Mouse (Mus musculus): ENCODE results near the gene Cnp.
"Not testable (repeated sequence)": the region's sequence is repeated elsewhere in the genome, so short reads cannot be mapped to it uniquely, and the experiment has no call there.

Cnp gene

DNA sequence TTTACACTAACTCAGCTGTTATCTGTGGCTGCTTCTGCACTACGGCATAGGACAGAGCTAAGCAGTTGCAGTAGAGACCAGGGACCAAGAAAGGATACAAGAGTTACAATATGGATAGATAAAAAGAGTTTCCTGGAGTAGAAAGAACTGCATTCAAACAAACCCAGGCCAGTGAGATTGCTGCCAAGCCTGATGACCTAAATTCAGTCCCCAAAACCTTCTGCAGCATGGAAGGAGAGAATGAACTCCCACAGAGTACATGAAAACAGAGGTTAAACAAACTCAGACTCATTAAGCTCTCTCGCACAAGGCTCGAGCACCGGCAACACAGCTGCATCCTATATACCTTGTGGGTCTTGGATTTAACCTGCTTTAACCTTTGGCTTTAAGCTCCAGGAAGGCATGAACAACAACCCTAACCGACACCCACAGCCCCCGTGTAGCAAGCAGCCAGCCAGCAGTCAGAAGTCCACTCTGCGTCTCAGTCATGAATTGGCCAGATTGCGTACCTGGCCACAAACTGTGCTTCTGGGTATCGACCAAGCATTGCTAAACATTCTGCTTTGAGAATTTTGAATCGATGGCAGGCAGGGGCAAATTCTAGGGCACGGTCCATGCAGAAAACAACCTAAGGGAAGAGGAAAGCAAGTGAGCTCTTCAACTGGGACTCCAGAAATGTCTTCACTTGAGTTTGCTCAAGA lies 17.8 kb downstream of the Cnp start:
- no peak for DNase-seq

DNA sequence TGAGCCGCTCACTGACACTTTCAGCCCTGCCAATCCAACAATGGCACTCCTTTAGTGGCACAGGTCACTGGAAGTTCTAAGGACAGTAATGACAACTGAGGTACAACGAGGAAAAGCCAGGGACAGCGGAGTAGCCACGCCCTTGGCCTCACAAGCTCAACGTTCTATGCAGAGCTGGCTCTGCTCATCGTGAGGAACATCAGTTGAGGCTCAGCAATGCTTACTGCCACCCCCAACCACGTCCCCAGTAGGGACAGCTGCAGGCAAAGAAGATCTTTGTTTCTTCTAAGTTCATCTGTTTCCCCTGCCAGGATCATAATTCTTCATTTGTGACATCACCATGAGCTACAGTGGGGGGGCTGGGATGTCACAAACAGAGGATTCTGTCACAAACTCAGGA lies 19.9 kb downstream of the Cnp start:
- DNase-seq = no peak

DNA sequence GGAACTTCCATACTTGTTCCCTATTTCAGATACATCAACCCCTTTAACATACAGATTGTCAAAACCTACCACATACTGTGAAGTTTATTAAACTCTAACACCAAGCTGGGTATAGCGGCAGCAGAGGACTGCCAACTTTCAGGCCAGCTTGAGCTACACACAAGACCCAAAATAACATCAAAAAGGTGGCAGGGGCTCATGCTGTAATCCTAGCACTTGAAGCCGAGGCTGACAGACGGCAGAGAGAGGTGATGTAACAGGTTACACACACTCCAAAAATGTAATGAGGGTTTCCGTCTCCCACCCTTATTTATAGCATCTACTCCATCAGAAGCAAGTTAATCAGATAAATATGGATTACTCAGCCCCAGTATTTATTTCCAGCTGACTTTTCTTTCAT lies 20.8 kb downstream of the Cnp start:
- no peak for DNase-seq

DNA sequence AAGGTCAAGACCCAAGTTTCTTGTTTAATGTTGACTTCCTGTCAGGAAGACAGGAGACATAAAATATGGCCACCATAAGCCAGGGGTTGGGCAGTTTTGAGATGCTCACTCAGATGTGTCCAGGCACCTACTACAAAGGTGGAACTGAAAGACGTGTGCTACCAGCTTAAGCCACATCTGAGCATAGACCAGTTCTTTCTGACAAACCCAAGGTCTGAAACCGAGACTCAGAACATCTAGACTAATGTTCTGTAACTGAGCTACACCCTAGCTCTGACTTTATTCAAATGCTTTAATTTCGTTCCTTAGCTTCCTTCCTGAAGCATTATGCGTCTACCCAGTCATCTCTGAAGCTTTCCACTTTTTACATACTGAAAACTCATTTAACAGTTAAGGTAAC lies 23.4 kb downstream of the Cnp start:
- DNase-seq = no peak

DNA sequence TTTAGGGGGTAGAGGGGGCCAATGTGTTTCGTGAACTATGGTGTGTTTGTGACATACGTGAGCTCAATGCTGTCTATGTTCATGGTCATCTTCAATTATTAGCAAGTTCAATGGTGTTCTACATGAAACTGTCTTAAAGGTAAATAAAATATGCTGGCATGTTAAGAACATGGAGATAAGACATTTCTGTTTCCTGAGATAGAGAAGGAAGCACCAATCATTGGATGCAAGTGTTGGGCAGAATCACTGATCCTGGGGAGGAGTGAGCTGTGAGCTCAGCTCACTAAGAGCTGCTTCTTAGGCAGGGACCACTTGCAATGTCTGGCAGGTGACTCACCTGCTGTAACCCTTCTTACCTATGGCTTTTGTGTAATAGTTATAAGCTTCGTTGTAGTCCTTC lies 26.7 kb downstream of the Cnp start:
- DNase-seq = no peak

DNA sequence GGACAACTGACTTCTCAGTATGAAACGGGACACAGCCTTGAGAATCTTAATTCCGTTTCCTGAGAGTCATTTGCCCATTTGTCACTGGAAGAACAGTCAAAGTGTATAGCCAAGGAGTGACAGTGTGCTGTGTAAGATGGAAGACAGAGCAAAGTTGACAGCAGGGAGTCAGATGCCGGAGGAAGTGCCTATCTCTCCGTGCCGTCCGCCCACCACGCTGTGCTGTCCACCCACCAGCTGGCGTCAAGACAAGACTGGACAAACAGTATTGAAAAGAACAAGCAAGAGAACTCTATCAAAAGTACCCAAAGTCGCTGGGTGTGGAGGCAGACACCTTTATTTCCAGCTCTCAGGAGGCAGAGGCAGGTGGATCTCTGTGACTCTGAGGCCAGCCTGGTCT lies 28.5 kb downstream of the Cnp start:
- DNase-seq = no peak

DNA sequence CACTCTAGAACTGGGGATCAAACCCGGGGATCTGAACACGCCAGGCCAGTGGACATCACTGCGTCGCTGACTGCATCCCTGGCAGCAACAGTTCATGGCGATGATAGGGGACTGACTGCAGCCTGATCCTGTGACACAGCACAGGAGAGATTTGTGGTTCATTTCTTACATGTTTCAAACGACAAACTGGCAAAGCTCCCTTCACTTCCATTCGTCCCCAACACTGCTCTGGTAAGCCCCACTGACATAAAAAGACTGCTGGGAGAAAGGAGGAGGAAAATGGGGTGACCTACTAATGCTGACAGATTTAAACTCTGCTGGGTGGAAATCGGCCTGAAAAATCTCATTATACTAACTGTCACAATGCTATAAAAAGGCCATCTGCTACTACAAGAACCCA lies 29.1 kb downstream of the Cnp start:
- DNase-seq = no peak

DNA sequence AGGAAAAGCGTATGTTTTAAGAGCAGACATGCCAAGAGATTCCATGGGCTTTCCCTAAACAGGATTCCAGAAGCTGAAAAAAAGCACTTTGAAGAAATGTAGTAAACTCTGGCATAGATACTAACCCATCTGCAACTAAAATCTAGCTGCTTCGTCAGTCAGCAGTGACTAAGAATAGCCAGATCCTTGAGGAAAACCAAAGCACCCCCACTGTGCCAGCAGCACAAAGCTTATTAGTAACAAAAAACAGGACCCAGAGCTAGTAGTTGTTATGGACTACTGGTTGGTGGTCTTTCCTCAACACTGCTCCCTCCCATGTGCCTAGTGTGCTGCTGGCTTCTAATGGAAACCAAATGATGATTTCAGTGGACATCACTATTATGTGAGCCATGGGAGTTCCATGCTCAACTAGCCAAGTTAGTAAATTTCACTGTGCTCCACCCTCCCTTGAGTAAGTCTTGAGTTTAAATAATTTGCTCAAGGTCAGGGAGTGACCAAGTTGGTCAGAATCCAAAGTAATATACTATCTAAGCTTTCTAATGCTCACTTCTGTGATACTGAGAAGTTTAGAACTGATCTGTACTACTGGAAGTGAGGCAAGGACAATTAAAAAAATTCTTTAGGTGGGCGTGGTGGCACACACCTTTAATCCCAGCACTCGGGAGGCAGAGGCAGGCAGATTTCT lies 29.8 kb downstream of the Cnp start:
- DNase-seq = no peak

DNA sequence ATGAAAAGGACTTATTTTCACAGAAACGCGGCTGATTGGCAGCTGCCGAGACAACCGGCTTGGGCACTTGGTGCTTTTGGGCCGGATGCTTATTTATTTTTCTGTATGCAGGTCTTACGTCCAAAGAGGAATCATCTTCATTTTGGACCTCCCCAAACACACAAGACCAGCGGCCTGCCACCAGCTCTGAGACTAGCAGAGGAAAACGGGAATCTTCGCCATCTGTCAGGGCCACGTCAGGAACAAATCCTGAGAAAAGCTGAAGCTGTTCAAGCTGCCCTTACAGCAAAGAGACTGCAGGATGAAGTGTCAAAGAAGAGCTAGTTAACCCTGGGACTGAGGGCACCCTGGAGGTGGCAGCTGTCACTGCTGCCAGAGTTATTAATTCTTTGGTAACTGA lies 30.7 kb downstream of the Cnp start:
- DNase-seq = no peak

DNA sequence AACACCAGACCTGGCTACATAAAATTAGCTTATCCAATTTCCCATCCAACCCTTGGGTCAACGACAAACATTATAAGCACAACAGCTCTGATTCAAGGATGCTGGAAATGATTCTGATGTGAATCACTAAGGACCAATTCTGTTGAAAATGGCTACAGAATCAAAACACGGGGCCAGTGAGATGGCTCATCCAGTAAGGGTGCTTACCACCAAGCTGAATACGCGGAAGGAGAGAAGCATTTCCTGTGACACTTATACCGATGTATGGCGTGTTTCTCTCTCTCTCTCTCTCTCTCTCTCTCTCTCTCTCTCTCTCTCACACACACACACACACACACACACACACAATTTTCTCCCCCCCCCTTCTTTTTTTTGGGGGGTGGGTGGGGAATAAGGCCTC lies 32.4 kb downstream of the Cnp start:
- DNase-seq = no peak

DNA sequence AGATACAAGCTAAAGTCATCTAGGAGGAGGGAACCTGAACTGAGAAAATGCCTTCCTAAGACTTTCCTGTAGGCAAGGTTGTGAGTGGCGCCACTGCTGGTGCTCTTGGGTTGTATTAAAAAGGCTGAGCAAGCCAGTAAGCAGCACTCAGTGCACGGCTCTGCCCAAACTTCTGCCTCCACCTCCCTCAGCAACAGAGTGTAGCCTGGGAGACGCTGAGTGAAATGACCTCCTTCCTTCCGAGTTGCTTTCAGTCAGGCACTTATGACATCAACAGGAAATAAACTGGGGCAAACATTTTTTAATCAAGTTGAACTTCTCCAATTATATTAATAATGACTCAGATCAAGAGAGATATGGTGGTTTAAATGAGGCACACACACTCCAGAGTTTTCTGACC lies 34.1 kb downstream of the Cnp start:
- no peak for DNase-seq

DNA sequence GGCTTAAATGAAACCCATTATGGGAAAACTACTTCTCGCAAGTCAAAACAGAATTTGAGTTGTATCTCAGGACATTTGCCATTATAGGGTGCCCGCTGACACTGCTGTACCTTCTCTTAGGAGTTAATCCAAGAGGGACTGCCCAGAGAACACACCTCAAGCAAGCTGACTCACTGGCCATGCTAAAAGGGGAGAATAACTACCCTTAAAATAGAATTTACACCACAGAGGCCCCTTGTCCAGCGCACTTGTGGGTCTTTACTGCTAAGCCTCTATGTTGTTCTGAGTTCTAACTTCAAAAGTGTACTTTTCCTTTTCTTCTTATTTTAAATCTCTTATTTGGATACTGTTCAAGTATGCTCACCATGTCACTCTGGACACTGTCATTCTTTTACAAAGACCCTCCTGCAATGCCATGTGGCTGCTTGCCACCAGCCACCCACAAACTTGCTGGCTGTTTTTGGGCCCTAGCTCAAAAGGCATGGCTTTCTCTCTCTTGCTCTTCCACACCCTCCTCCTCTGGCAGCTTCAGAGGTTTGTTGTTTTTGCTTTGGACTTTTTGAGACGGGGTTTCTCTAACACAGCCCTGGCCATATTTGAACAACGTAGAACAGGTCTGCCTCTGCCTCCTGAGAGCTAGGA lies 34.8 kb downstream of the Cnp start:
- no peak for DNase-seq

DNA sequence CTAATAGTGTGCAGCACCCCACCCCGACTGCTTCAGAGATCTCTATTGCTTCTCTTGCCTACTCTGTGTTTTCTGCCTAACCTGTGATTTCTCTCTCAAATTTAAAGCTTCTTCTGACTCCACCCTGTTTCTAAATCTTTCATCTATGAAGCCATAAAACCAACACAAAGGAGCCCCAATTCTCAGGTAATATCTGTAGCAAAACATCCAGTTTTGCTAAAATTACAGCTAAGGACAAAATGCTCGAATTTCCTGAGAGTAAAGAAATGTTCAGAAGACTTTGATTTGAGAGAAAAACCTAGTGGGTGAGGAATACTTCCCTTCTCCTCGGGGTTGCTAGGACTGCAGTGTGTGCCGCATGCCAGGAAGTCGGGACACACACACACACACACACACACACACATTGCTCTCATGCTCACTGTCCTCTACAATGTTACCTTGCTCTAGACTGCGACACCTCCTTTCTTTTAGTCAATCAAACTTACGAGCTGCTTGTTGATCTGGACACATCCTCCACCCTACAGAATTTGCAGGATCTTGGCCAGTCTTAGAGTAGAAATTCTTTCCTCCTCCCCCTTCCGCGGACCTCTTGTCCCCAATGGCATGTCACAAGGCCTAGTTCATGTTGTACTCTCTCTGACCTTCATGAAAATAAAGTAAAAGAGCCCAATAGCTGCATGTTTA lies 35.4 kb downstream of the Cnp start:
- no peak for DNase-seq

DNA sequence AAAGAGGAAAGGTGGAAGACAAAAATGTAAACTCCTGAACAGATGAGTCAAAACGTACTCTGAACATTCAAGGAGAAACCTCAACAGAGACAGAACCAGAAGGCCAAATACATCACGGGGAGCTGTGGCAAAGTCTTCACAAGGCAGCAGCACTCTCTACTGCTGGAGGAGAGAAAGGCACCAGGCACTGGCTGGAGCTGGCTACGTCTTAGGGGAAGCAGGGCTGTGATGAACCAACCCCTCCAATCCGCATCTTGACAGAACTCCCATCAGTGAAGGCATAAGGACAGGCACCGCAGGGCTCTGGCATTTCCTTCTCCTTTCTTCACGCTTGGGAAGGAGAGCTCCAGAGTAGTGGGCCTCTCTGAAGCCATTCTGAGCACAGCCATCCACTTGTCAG lies 36.9 kb downstream of the Cnp start:
- DNase-seq = no peak

DNA sequence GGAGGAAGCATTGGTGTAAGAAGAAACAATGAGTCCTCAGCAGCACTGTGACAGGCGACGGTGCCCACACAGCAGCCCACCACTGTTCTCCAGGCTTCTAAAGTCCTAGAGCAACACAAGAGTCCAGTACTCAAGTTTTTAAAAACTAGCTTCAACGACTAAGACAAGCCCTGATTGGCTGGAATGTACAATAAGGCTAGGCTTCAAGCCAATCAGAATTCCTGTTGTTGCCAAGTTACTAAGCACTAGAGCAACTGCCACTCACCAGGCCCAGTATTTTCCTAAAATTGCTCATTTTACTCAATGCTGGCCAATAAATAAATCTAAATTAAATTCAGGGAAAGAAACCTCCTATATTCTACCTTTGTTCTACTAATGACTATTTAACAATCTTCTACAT lies 38.5 kb downstream of the Cnp start:
- DNase-seq = no peak

DNA sequence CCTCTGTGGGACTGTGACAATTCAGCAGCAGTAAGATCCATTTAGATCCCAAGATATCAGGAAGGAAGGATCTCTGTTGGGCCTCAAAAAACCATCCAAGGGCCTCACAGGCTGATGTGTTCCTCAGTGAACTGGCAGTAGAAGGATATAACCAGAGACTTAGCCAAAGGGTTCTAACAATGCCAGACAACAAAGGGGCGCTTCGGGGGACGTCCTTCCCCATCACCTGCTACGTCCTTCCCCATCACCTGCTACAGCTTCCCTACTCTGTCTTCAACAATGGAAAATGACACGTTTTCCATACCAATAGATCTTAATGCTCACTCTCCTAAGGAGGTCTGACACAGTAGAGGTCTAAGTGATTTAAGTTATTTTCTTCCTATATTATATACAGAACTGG lies 41.6 kb downstream of the Cnp start:
- DNase-seq = no peak

DNA sequence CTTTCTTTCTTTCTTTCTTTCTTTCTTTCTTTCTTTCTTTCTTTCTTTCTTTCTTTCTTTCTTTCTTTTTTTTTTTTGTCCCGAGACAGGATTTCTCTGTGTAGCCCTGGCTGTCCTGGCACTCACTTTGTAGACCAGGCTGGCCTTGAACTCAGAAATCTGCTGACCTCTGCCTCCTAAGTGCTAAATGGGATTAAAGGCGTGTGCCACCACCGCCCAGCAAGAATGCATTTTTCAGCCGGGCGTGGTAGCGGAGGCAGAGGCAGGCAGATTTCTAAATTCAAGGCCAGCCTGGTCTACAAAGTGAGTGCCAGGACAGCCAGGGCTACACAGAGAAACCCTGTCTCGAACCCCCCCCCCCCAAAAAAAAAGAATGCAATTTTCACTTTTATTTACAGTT lies 42.1 kb downstream of the Cnp start:
- DNase-seq = not testable (repeated sequence)

DNA sequence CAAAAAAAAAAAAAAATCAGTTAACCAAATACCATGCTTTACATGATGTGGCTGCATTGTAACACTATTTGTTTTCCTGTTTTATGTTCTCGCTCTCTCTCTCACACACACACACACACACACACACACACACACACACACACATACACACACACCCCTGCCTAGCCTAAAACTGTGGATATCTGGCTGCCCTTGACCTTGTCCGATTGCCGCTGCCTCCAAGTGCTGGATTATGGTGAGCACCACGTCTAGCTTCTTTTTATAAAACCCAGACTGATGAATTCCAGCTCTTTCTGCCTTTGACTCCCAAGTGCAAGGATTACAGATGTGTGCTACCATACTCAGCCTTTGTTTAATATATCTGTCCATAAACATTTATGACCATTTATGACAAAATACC lies 42.8 kb downstream of the Cnp start:
- no peak for DNase-seq

DNA sequence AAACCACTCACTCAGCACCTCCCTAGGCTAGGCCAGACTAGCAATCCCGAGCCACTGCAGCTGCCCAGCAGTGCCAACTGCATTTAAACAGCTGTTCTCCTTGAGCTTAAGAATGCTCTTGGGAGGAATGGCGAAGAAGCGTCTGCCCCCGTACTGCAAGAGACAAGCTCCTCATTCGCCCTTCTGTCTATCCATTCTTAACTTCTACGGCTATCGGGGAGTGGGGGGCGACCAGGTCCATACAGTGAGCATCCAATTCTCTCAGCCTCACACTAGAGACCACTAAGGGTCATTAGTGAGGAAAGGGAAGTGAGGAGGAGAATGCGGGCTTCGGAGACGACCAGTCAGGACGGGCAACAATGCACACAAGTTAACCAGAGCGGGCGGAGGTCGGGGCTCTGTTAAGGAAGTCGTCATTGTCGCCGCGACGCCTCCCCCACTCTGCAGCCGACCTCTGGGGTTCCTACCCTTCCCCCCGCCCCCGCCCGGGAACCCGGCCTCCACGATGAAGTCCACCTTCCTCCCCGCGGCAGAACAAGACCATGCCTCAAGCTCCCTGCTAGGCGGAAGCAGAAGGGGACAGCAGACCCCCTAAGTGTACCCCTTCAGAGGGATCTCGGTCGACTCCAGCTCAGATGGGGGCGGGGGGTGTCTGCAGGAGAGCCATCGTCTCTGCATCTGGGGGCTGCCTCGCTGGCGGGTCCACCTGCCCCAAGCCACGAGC lies 44.2 kb downstream of the Cnp start, which contains the start of gene Nkiras2:
Nkiras2 (plus strand) TSS at position 484 of the 724 bp plus-strand sequence.
- peak; percentile 79 to 84 for DNase-seq

DNA sequence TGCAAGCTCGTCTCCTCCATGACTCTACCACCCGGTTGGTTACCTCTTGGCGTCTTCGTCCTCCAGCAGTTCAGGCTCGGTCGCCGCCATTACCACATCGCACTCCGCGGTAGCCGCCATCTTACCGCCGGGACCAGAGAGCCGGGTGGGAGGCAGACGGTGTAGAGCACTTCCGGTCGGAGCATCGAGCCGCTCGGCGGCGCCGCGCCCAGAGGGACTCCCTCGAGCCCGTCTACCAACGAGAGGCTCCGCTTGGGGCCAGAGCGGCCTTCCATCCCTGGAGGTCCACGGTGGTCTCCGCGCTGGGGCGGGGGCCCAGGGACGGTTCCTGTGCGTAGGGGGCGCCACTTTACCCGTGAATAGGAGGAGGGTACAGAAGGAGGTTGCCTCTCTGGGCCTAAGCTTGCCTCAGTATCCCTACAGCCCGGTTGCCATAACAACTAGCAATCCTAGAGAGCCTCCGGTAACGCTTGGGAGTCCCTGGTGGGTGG lies 44.8 kb downstream of the Cnp start:
- peak; percentile 97 to 98 for DNase-seq

DNA sequence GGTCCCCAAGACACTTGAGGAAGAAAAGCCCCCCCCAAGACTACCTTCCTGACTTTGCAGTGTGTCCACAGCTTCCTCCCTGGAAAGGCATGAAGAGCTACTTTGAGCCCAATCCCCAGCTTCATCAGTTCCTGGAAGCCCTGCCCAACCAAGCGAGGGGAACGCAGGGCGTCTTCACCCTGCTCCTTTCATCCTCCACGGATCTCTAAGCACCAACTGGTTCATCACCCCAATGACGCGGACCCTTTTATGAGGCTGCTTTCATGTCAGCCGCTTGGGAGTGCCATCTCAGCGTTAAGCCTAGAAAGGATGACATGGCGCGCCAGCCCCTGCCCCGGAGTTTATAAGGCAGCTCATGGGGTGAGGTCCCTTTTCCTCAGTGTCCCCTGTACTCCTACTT lies 45.3 kb downstream of the Cnp start, which contains the start of gene Dnajc7:
Dnajc7 (minus strand) TSS at position 187 of the 400 bp plus-strand sequence.
- peak in 1 of 2 experiments; percentile 65 for DNase-seq

DNA sequence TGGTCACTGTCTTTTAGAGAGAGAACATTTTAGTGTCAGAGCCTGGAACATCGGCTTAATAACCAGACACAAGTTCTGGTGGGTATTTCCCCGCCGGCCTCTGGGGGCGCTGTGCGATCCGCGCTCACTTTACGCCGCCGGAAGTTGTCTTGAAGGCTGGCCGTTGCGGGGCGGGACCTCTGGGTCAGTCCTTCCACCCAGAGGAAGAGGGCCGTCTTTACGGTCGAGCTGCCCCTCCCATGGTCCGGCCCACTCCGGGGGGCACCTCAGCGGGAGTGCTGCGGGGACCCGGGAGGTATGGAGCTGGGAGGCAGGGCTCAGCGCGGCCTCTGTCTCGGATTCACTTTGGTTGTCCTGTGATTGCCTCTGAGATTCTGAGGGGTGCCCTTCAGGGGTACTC lies 48.0 kb downstream of the Cnp start:
- peak; percentile 93 to 94 for DNase-seq

DNA sequence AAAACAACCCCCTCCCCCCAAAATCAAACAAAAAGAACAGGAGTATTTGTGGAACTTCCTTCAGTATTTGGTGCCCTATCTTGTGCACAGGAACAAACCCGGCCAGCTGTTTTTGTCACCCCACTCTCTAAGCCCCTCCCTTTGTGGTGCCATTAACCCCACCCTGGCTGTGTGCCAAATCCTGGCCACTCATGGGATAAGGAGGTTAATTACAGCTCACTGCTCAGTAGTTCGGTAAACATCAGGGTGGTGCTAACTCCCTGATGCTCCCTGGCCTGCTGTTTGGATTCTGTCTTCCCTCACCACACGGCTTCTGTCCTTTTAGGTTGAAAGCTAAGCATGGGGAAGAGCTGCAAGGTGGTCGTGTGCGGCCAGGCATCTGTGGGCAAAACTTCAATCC lies 49.2 kb downstream of the Cnp start:
- no peak for DNase-seq
